Mouse (Mus musculus): ENCODE results near the gene Ndufaf2. TPM values are rescaled to one million over a fixed set of nuclear protein-coding genes. Genes with fewer than 3 reads are reported as not detected.

Gene Ndufaf2
- polyA plus RNA-seq, 1 experiment from 2014 or later: 55.4 TPM

DNA sequence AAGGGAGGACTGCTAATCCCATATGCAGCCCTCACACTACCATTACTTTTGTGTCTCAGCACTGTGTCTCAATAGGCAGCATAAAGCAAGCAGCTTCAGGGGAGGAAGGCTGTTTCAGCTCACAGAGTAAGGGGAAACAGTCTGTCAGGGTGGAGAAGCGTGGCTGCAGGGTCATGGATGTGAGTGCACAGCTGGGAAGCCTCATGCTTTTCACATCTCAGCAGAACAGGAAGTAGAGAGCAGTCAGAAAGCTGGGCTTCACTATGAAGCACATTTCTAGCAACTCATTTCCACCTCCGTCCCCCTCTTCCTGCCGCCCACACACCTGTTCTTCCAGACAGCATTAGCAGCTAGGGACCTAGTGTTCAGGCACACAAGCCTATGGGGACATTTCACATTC is 101.5 kb downstream of the Ndufaf2 start:
- no peak overlapping the region for H3K4me3 ChIP-seq
- H3K9ac ChIP-seq: no peak overlapping the region
- 0 out of 2 replicates have a peak, but pooled peaks cover 4% of the 10 kb centered on the region for H3K36me3 ChIP-seq
- H3K4me2 ChIP-seq: no peak overlapping the region
- no peaks in the 10 kb centered on the region for H3K9me3 ChIP-seq
- no peak overlapping the region for H3K27ac ChIP-seq (replicated peaks)
- no peak for ATAC-seq (ENCODE audit: extremely low read depth, insufficient number of reproducible peaks, low FRiP score, low TSS enrichment)
- H3K4me1 ChIP-seq: peaks cover 7% of the 10 kb centered on the region; the same call in 1 of the 2 replicates
- H3K27me3 ChIP-seq (replicated peaks): no peaks in the 10 kb centered on the region
- WGBS: 45% methylated on average over 3 of the region's 3 CpGs

DNA sequence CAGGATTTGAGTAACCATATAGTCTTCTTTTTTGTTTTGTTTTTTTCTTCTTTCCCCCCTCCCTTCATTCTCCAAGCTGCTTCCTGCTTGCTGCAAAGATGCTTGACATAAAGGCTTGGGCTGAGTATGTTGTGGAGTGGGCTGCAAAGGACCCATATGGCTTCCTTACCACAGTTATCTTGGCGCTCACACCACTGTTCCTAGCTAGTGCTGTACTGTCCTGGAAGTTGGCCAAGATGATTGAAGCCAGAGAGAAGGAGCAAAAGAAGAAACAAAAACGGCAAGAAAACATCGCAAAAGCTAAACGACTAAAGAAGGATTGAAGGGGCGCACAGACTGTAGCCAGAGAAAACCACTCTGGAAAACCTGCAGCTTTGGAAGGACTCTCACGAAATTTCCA is 111.1 kb downstream of the Ndufaf2 start:
- Histone ChIP-seq H3K9ac (no peak overlapping the region), H3K9me3 (no peaks in the 10 kb centered on the region), H3K27ac (replicated peaks) (no peak overlapping the region), H3K4me1 (peaks cover 25% of the 10 kb centered on the region), H3K4me2 (no peak overlapping the region), H3K36me3 (peaks cover 30% of the 10 kb centered on the region), H3K27me3 (replicated peaks) (no peaks in the 10 kb centered on the region), H3K4me3 (no peak overlapping the region)
- ATAC-seq (ENCODE audit: extremely low read depth, insufficient number of reproducible peaks, low FRiP score, low TSS enrichment): no peak
- WGBS: 81% methylated on average over 6 of the region's 6 CpGs

DNA sequence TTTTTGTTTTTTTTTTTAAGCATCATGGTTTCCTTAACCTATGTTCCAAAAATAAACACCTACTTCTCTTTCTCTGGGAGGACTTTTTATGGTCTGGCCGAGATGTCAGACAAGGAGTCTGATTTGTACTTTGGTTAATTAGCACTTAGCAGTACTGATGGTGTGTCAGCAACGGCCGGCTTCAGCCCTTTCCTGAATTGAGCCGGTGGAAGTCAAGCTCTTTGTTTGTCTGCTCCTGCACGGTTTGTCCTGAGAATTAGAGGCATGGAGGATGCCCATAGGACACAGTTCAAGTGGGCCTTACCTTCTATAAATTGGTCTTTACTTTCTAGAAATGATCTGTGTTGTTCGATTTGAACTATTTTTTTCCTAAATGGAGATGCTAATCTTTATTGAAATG is 111.5 kb downstream of the Ndufaf2 start:
- Histone ChIP-seq H3K27me3 (replicated peaks) (no peaks in the 10 kb centered on the region), H3K9me3 (no peaks in the 10 kb centered on the region), H3K36me3 (peaks cover 28% of the 10 kb centered on the region), H3K9ac (no peak overlapping the region), H3K4me2 (no peak overlapping the region), H3K27ac (replicated peaks) (no peak overlapping the region), H3K4me1 (peaks cover 27% of the 10 kb centered on the region), H3K4me3 (no peak overlapping the region)
- WGBS: 85% methylated on average over 6 of the region's 6 CpGs
- no peak for ATAC-seq (ENCODE audit: extremely low read depth, insufficient number of reproducible peaks, low FRiP score, low TSS enrichment)

DNA sequence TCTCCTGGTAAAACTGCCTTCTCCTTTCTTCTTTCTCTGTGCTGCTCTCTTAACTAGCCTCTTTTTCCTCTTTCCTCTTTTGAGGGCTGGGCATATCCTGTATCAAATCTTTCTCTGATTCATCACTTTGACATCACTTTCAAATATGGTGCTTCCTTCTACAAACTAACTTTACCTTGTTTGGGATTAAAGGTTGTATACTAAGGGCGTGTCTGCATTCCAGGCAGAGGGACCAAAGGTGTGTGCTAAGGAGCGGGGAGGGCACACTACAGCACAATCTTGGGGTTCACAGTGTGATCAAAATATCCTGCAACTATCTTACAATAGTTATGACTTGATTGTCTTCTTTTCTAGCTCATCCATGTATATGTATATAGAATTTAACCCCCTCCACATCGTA is 112.4 kb downstream of the Ndufaf2 start:
- Histone ChIP-seq H3K9ac (no peak overlapping the region), H3K4me2 (peak overlapping the region; percentile 28), H3K4me1 (peaks cover 30% of the 10 kb centered on the region), H3K9me3 (no peaks in the 10 kb centered on the region), H3K4me3 (0 out of 2 replicates have a peak overlapping the region, but pooled peaks have one; percentile 3), H3K27ac (replicated peaks) (no peak overlapping the region), H3K36me3 (peaks cover 25% of the 10 kb centered on the region), H3K27me3 (replicated peaks) (no peaks in the 10 kb centered on the region)
- no peak for ATAC-seq (ENCODE audit: extremely low read depth, insufficient number of reproducible peaks, low FRiP score, low TSS enrichment)
- WGBS: 95% methylated on average over 3 of the region's 3 CpGs

DNA sequence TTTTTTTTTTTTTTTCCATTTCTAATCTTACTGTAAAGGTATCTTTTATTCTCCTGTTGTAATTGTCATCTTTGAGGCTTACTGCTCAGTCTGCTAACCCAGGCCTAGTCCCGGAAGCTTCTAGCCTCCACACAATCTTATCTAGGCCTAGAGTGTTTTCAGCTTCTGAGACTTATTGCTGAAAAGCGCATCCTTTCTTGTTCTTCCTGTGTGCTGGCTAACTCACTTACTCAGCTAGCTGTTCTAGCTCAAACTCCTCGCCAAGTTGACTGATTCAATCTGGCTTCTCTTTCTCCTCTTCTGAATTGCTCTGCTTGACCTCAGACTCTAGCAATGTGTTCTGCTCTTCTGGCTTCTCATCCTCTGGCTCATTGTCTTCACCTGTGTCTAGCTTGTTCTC is 112.8 kb downstream of the Ndufaf2 start:
- H3K4me3 ChIP-seq: 0 out of 2 replicates have a peak overlapping the region, but pooled peaks have one; percentile 3
- H3K9me3 ChIP-seq: no peaks in the 10 kb centered on the region
- H3K9ac ChIP-seq: no peak overlapping the region
- peaks cover 23% of the 10 kb centered on the region for H3K36me3 ChIP-seq
- ATAC-seq (ENCODE audit: extremely low read depth, insufficient number of reproducible peaks, low FRiP score, low TSS enrichment): no peak
- peaks cover 34% of the 10 kb centered on the region for H3K4me1 ChIP-seq
- WGBS: 37% methylated on average over 3 of the region's 3 CpGs
- H3K27me3 ChIP-seq (replicated peaks): no peaks in the 10 kb centered on the region
- H3K27ac ChIP-seq (replicated peaks): no peak overlapping the region
- peak overlapping the region; percentile 28 for H3K4me2 ChIP-seq

DNA sequence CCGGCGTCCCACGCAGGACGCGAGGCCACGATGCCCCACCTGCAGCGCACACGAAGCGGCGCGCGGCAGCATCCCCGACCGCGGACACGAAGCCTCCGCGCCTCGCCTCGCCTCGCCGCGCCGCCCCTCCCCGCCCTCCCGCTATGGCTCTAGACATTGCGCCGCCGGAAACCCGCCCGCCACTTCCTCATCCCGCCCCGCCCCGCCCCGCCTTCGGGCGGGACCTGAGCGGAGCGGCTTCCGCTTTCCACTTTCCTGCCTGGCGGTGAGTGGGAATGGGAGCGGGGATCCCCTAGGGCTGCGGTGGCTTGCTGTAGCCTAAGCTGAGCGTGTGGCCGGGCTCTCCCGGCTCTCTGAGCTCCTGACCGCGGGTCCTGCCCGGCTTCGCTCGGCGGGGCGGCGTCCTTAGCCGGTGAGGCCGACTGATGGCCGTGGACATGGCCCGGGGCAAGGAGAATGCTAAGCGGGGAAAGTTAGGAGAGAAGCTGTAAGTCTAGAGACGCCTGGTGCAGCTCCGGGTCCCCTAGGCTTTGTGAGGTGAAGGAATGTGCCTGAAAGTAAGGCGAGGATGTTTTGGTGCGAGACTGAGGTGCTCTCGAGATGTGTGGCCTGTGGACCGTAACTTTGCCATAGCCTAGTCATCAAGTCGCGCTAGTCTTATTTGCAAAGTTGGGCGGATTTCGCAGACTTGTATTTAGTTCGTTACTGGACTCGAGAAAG is 114.0 kb downstream of the Ndufaf2 start, which contains the start of gene Smim15:
Gene Smim15, plus strand, starts transcription at position 225 of the 720 bp plus-strand sequence.
- peak within 1 kb of the TSS; percentile 97 for H3K9ac ChIP-seq
- H3K36me3 ChIP-seq: peaks cover 21% of the 10 kb centered on the region
- H3K4me2 ChIP-seq: peak within 1 kb of the TSS; percentile 74
- H3K4me1 ChIP-seq: peaks cover 39% of the 10 kb centered on the region
- H3K9me3 ChIP-seq: no peaks in the 10 kb centered on the region
- peak within 1 kb of the TSS; percentile 85 for H3K4me3 ChIP-seq
- no peaks in the 10 kb centered on the region for H3K27me3 ChIP-seq (replicated peaks)
- WGBS: under 1% methylated on average over 58 of the region's 71 CpGs
- ATAC-seq (ENCODE audit: extremely low read depth, insufficient number of reproducible peaks, low FRiP score, low TSS enrichment): peak; percentile 92
- peak within 1 kb of the TSS; percentile 96 for H3K27ac ChIP-seq (replicated peaks)

DNA sequence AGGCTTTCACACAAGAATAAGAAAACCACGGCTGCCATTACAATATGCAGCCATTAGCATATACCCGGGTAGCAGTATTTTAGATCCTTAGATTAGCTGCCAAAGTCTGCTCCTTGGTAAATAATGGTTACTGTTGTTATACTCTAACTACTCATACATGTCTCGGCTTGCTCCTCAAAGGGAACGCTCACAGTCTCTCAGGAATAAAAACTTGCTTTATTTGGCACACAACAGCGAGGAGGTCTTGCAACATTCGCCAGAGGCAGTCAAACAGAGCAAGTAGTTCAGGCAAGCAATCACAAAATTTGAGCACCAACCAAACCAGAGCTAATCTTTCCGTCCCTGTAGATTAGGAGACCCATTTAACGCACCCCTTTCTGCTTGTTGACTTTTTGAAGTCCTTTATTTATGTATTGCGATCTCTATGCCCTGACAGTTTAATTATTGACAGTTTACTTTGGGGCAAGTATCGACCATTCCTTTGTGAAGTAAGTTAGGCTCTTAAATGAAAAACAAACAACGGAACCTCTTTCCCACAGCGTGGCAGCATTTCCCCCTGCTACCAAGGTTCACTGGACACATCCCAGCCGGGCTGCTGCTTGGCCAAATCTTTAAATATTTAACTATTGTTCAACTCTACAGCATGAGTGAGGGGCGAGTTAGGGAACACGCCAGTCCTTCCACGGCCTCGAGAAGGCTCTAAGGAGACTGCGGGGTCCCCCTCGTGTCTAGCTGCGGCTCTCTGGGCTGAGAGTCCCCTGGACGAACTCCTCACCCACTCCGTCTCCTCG is 114.8 kb downstream of the Ndufaf2 start:
- H3K4me1 ChIP-seq: peaks cover 42% of the 10 kb centered on the region
- H3K9me3 ChIP-seq: no peaks in the 10 kb centered on the region
- peak overlapping the region; percentile 96 for H3K27ac ChIP-seq (replicated peaks)
- peaks cover 21% of the 10 kb centered on the region for H3K36me3 ChIP-seq
- ATAC-seq (ENCODE audit: extremely low read depth, insufficient number of reproducible peaks, low FRiP score, low TSS enrichment): no peak; the same call in 1 of the 2 replicates
- H3K27me3 ChIP-seq (replicated peaks): no peaks in the 10 kb centered on the region
- peak overlapping the region; percentile 74 for H3K4me2 ChIP-seq
- H3K9ac ChIP-seq: peak overlapping the region; percentile 97
- WGBS: 5% methylated on average over 23 of the region's 23 CpGs
- H3K4me3 ChIP-seq: peak overlapping the region; percentile 85

DNA sequence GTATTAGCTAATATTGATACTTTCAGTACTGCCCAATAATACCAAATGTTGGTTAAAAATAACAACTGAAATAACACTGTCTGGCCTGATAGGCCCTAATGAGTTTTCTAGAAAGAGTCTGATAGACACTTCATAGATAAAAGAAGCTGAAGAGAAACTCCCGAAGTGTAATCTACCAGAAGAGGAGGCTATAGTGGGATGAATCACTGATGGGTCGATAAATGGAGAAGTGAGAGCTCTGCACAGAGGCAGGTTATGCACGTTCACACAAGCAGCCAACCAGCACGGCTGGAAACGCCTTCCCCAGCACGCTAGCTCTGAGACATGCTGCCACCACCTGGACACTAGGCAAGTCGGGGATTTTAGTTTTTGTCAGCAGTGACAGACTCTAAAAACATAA is 117.1 kb downstream of the Ndufaf2 start:
- Histone ChIP-seq H3K9me3 (no peaks in the 10 kb centered on the region), H3K36me3 (peaks cover 2% of the 10 kb centered on the region; the same call in 1 of the 2 replicates), H3K4me2 (peak overlapping the region; percentile 22; the same call in 1 of the 2 replicates), H3K4me1 (peaks cover 42% of the 10 kb centered on the region), H3K27me3 (replicated peaks) (no peaks in the 10 kb centered on the region), H3K4me3 (no peak overlapping the region), H3K9ac (no peak overlapping the region), H3K27ac (replicated peaks) (no peak overlapping the region)
- ATAC-seq (ENCODE audit: extremely low read depth, insufficient number of reproducible peaks, low FRiP score, low TSS enrichment): no peak
- WGBS: 5% methylated on average over 7 of the region's 7 CpGs

DNA sequence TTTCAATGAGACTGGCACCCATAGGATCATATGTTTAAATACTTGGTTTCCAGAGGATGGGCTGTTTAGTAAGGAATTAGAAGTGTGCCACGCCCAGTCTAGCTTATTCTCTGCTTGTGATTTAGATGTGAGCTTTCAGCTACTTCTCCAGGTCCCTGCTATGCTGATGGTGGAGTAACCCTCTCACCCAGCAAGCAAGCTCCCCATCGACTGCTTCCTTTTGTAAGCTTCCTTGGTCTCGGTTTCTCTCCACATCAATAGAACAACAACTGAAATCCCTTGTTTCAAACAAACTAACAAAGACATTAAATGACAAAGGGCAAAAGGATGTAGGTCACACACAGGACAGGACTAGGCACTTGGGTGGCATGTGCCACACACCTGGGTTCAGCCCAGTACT is 118.0 kb downstream of the Ndufaf2 start:
- Histone ChIP-seq H3K9me3 (no peaks in the 10 kb centered on the region), H3K4me1 (peaks cover 34% of the 10 kb centered on the region), H3K27ac (replicated peaks) (no peak overlapping the region), H3K4me3 (no peak overlapping the region), H3K27me3 (replicated peaks) (no peaks in the 10 kb centered on the region), H3K36me3 (no peaks in the 10 kb centered on the region), H3K4me2 (no peak overlapping the region), H3K9ac (no peak overlapping the region)
- WGBS: 70% methylated on average over 3 of the region's 3 CpGs
- no peak for ATAC-seq (ENCODE audit: extremely low read depth, insufficient number of reproducible peaks, low FRiP score, low TSS enrichment)

DNA sequence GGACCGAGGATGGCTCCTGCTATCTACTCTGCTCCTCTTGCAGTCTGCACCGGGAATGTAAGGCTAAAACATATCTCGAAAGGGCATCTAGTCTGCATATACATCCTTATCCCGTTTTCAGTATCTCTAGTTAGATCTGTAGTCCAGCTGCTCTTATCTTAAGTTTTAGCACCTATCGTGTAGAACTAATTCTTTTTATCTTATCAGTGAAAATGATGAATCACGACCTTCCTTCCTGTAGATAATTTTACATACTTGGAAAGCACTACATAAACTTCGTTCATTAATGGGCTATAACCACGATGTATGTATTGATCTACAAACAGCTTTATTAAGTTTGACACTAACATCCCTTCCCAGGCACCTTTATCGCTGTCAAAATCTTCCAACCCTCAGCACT is 118.5 kb downstream of the Ndufaf2 start:
- Histone ChIP-seq H3K27ac (replicated peaks) (no peak overlapping the region), H3K4me3 (no peak overlapping the region), H3K9ac (no peak overlapping the region), H3K4me2 (no peak overlapping the region), H3K27me3 (replicated peaks) (no peaks in the 10 kb centered on the region), H3K9me3 (no peaks in the 10 kb centered on the region), H3K36me3 (no peaks in the 10 kb centered on the region), H3K4me1 (peaks cover 30% of the 10 kb centered on the region)
- WGBS: 39% methylated on average over 9 of the region's 9 CpGs
- ATAC-seq (ENCODE audit: extremely low read depth, insufficient number of reproducible peaks, low FRiP score, low TSS enrichment): no peak

DNA sequence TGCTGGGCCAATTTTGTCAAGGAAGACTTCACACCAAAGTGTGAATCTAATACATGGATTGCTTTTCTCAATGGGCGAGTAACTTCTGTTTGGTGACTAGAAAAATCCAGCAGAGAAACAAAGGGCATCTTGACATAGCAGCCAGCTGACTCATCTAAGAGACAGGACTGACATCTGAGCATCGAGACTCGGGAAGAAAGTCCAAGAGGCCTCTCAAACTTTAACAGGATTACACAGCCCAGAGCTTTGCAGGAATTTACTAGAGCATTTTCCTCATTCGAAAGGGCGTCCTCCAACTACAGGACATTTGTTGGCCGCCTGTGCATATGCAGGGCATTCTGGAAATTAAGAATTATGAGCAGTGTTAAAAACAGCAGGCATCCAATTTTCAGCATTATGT is 119.0 kb downstream of the Ndufaf2 start:
- WGBS: 55% methylated on average over 6 of the region's 6 CpGs
- no peak overlapping the region for H3K4me2 ChIP-seq
- H3K27ac ChIP-seq (replicated peaks): no peak overlapping the region
- H3K4me1 ChIP-seq: peaks cover 29% of the 10 kb centered on the region
- H3K27me3 ChIP-seq (replicated peaks): no peaks in the 10 kb centered on the region
- H3K9me3 ChIP-seq: no peaks in the 10 kb centered on the region
- H3K9ac ChIP-seq: no peak overlapping the region
- no peaks in the 10 kb centered on the region for H3K36me3 ChIP-seq
- no peak overlapping the region for H3K4me3 ChIP-seq
- ATAC-seq (ENCODE audit: extremely low read depth, insufficient number of reproducible peaks, low FRiP score, low TSS enrichment): no peak

Data from heart, embryonic 13.5 days (tissue).